Mouse (Mus musculus): ENCODE measurements around the gene BC048679. TPM values are rescaled to one million over a fixed set of nuclear protein-coding genes. Genes with fewer than 3 reads are reported as not detected.

BC048679 gene
- polyA plus RNA-seq (2017; shearing (Covaris generic)), result not detected

GRCm38 (mm10) chr7:81498181-81498580, at the start of gene BC048679:
Gene BC048679, minus strand, starts transcription at chr7:81498281.

GRCm38 (mm10) chr7:81493331-81494021, 4.6 kb downstream of the BC048679 start, which contains the start of gene Ap3b2:
Gene Ap3b2, minus strand, starts transcription at chr7:81493925.

GRCm38 (mm10) chr7:81455155-81455651, 42.9 kb downstream of the BC048679 start, which contains the start of gene Cpeb1:
Gene Cpeb1, minus strand, starts transcription at chr7:81455465.

Other genes starting within 250 kb of the BC048679 start
- gene Rps17, start 153.0 kb downstream of the BC048679 start, polyA plus RNA-seq (2017; shearing (Covaris generic)), result 100 to 1,000 TPM; 546 to 588 TPM
- gene Cpeb1, start 42.8 kb downstream of the BC048679 start, polyA plus RNA-seq (2017; shearing (Covaris generic)), result 1 to 10 TPM in 1 of 2 experiments, not detected in 1; 2.7 TPM
- gene Ap3b2, start 4.4 kb downstream of the BC048679 start, polyA plus RNA-seq (2017; shearing (Covaris generic)), result under 1 TPM in 1 of 2 experiments, not detected in 1; 0.37 TPM
- gene Fsd2, start 68.7 kb upstream of the BC048679 start, polyA plus RNA-seq (2017; shearing (Covaris generic)), result 1 to 10 TPM; 3.6 to 4.5 TPM
- gene Whamm, start 73.0 kb upstream of the BC048679 start, polyA plus RNA-seq (2017; shearing (Covaris generic)), result 10 to 100 TPM; 39.4 to 42.3 TPM
- 1 to 10 TPM; 2.4 to 3.6 TPM for gene Homer2, start 209.2 kb upstream of the BC048679 start, polyA plus RNA-seq (2017; shearing (Covaris generic))

Data from inflammation-experienced regulatory T-cells (primary cell).